Mouse (Mus musculus): Measurements from ENCODE around the gene Agtpbp1. TPM values are rescaled to one million over a fixed set of nuclear protein-coding genes. Genes with fewer than 3 reads are reported as not detected.

The Agtpbp1 gene
- polyA plus RNA-seq, 1 experiment from 2014 or later, result 17.8 TPM

GRCm38 (mm10) chr13:59558776-59559175, 26.3 kb downstream of the Agtpbp1 start:
- Histone ChIP-seq H3K4me3 (ENCODE audit: low read length) (no peak overlapping the region), H3K9ac (ENCODE audit: low read length) (no peak overlapping the region), H3K4me1 (replicated peaks; ENCODE audit: control insufficient read depth, insufficient read depth, low read length) (peaks cover 15% of the 10 kb centered on the region), H3K27me3 (ENCODE audit: control insufficient read depth, insufficient read depth, low read depth, low read length) (no peaks in the 10 kb centered on the region), H3K36me3 (ENCODE audit: control insufficient read depth, insufficient read depth, low read length) (no peaks in the 10 kb centered on the region), H3K4me2 (ENCODE audit: low read depth, low read length) (no peak overlapping the region), H3K27ac (ENCODE audit: low read length) (no peak overlapping the region), H3K9me3 (ENCODE audit: control insufficient read depth, low read length) (no peaks in the 10 kb centered on the region)
- 88% methylated on average over 5 of the region's 5 CpGs for WGBS
- no peak for ATAC-seq (ENCODE audit: low read depth)

GRCm38 (mm10) chr13:59557185-59557985, 27.6 kb downstream of the Agtpbp1 start:
- H3K9ac ChIP-seq (ENCODE audit: low read length), result peak overlapping the region; percentile 81
- no peaks in the 10 kb centered on the region for H3K9me3 ChIP-seq (ENCODE audit: control insufficient read depth, low read length)
- H3K27ac ChIP-seq (ENCODE audit: low read length), result peak overlapping the region; percentile 70
- no peaks in the 10 kb centered on the region for H3K36me3 ChIP-seq (ENCODE audit: control insufficient read depth, insufficient read depth, low read length)
- peak; percentile 93 for ATAC-seq (ENCODE audit: low read depth)
- H3K27me3 ChIP-seq (ENCODE audit: control insufficient read depth, insufficient read depth, low read depth, low read length), result no peaks in the 10 kb centered on the region
- peak overlapping the region; percentile 81 for H3K4me3 ChIP-seq (ENCODE audit: low read length)
- H3K4me1 ChIP-seq (replicated peaks; ENCODE audit: control insufficient read depth, insufficient read depth, low read length), result peaks cover 15% of the 10 kb centered on the region
- peak overlapping the region; percentile 94 for H3K4me2 ChIP-seq (ENCODE audit: low read depth, low read length)
- WGBS, result under 1% methylated on average over 18 of the region's 73 CpGs

- 1% methylated on average over 25 of the region's 45 CpGs for WGBS
- Histone ChIP-seq H3K4me3 (ENCODE audit: low read length) (peak overlapping the region; percentile 81), H3K27ac (ENCODE audit: low read length) (peak overlapping the region; percentile 70), H3K4me2 (ENCODE audit: low read depth, low read length) (peak overlapping the region; percentile 94), H3K9ac (ENCODE audit: low read length) (peak overlapping the region; percentile 81), H3K4me1 (replicated peaks; ENCODE audit: control insufficient read depth, insufficient read depth, low read length) (peaks cover 15% of the 10 kb centered on the region), H3K9me3 (ENCODE audit: control insufficient read depth, low read length) (no peaks in the 10 kb centered on the region), H3K36me3 (ENCODE audit: control insufficient read depth, insufficient read depth, low read length) (no peaks in the 10 kb centered on the region), H3K27me3 (ENCODE audit: control insufficient read depth, insufficient read depth, low read depth, low read length) (no peaks in the 10 kb centered on the region)
- ATAC-seq (ENCODE audit: low read depth), result peak; percentile 81
Measured at GRCm38 (mm10) chr13:59556670-59557069, 28.4 kb downstream of the Agtpbp1 start.

GRCm38 (mm10) chr13:59555613-59556192, 29.3 kb downstream of the Agtpbp1 start:
- 0 out of 2 replicates have a peak overlapping the region, but pooled peaks have one; percentile 42 for H3K9ac ChIP-seq (ENCODE audit: low read length)
- H3K36me3 ChIP-seq (ENCODE audit: control insufficient read depth, insufficient read depth, low read length), result no peaks in the 10 kb centered on the region
- no peak overlapping the region for H3K27ac ChIP-seq (ENCODE audit: low read length)
- H3K27me3 ChIP-seq (ENCODE audit: control insufficient read depth, insufficient read depth, low read depth, low read length), result no peaks in the 10 kb centered on the region
- no peak for ATAC-seq (ENCODE audit: low read depth)
- peak overlapping the region; percentile 81 for H3K4me3 ChIP-seq (ENCODE audit: low read length)
- H3K9me3 ChIP-seq (ENCODE audit: control insufficient read depth, low read length), result no peaks in the 10 kb centered on the region
- peaks cover 15% of the 10 kb centered on the region for H3K4me1 ChIP-seq (replicated peaks; ENCODE audit: control insufficient read depth, insufficient read depth, low read length)
- 59% methylated on average over 8 of the region's 8 CpGs for WGBS
- H3K4me2 ChIP-seq (ENCODE audit: low read depth, low read length), result peak overlapping the region; percentile 94

GRCm38 (mm10) chr13:59554772-59555505, 30.1 kb downstream of the Agtpbp1 start:
- Histone ChIP-seq H3K4me3 (ENCODE audit: low read length) (peak overlapping the region; percentile 81), H3K36me3 (ENCODE audit: control insufficient read depth, insufficient read depth, low read length) (no peaks in the 10 kb centered on the region), H3K9ac (ENCODE audit: low read length) (peak overlapping the region; percentile 42; the same call in 1 of the 2 replicates), H3K4me2 (ENCODE audit: low read depth, low read length) (peak overlapping the region; percentile 94), H3K27ac (ENCODE audit: low read length) (no peak overlapping the region), H3K27me3 (ENCODE audit: control insufficient read depth, insufficient read depth, low read depth, low read length) (no peaks in the 10 kb centered on the region), H3K9me3 (ENCODE audit: control insufficient read depth, low read length) (no peaks in the 10 kb centered on the region), H3K4me1 (replicated peaks; ENCODE audit: control insufficient read depth, insufficient read depth, low read length) (peaks cover 15% of the 10 kb centered on the region)
- WGBS, result 53% methylated on average over 17 of the region's 17 CpGs
- ATAC-seq (ENCODE audit: low read depth), result no peak

- no peak overlapping the region for H3K4me2 ChIP-seq (ENCODE audit: low read depth, low read length)
Measured at GRCm38 (mm10) chr13:59552751-59553150, 32.3 kb downstream of the Agtpbp1 start.

GRCm38 (mm10) chr13:59552286-59552685, 32.7 kb downstream of the Agtpbp1 start:
- Histone ChIP-seq H3K27me3 (ENCODE audit: control insufficient read depth, insufficient read depth, low read depth, low read length) (no peaks in the 10 kb centered on the region), H3K9ac (ENCODE audit: low read length) (no peak overlapping the region), H3K36me3 (ENCODE audit: control insufficient read depth, insufficient read depth, low read length) (no peaks in the 10 kb centered on the region), H3K4me2 (ENCODE audit: low read depth, low read length) (no peak overlapping the region), H3K9me3 (ENCODE audit: control insufficient read depth, low read length) (no peaks in the 10 kb centered on the region), H3K4me1 (replicated peaks; ENCODE audit: control insufficient read depth, insufficient read depth, low read length) (peaks cover 21% of the 10 kb centered on the region), H3K27ac (ENCODE audit: low read length) (no peak overlapping the region), H3K4me3 (ENCODE audit: low read length) (no peak overlapping the region)
- 82% methylated on average over 5 of the region's 5 CpGs for WGBS
- ATAC-seq (ENCODE audit: low read depth), result no peak

More at GRCm38 (mm10) chr13:59552751-59553150, 32.3 kb downstream of the Agtpbp1 start:
- Histone ChIP-seq H3K27me3 (ENCODE audit: control insufficient read depth, insufficient read depth, low read depth, low read length) (no peaks in the 10 kb centered on the region), H3K27ac (ENCODE audit: low read length) (no peak overlapping the region), H3K4me3 (ENCODE audit: low read length) (no peak overlapping the region), H3K4me1 (replicated peaks; ENCODE audit: control insufficient read depth, insufficient read depth, low read length) (peaks cover 20% of the 10 kb centered on the region), H3K36me3 (ENCODE audit: control insufficient read depth, insufficient read depth, low read length) (no peaks in the 10 kb centered on the region), H3K9ac (ENCODE audit: low read length) (no peak overlapping the region), H3K9me3 (ENCODE audit: control insufficient read depth, low read length) (no peaks in the 10 kb centered on the region)
- WGBS, result 64% methylated on average over 2 of the region's 2 CpGs
- no peak for ATAC-seq (ENCODE audit: low read depth)

GRCm38 (mm10) chr13:59549318-59549798, 35.7 kb downstream of the Agtpbp1 start:
- no peaks in the 10 kb centered on the region for H3K9me3 ChIP-seq (ENCODE audit: control insufficient read depth, low read length)
- ATAC-seq (ENCODE audit: low read depth), result no peak
- WGBS, result 24% methylated on average over 1 of the region's 1 CpGs
- H3K27me3 ChIP-seq (ENCODE audit: control insufficient read depth, insufficient read depth, low read depth, low read length), result no peaks in the 10 kb centered on the region
- H3K9ac ChIP-seq (ENCODE audit: low read length), result no peak overlapping the region
- peaks cover 16% of the 10 kb centered on the region; the same call in 1 of the 2 replicates for H3K4me1 ChIP-seq (replicated peaks; ENCODE audit: control insufficient read depth, insufficient read depth, low read length)
- H3K36me3 ChIP-seq (ENCODE audit: control insufficient read depth, insufficient read depth, low read length), result no peaks in the 10 kb centered on the region
- no peak overlapping the region for H3K27ac ChIP-seq (ENCODE audit: low read length)
- H3K4me3 ChIP-seq (ENCODE audit: low read length), result no peak overlapping the region
- no peak overlapping the region for H3K4me2 ChIP-seq (ENCODE audit: low read depth, low read length)

- Histone ChIP-seq H3K9ac (ENCODE audit: low read length) (no peak overlapping the region), H3K9me3 (ENCODE audit: control insufficient read depth, low read length) (no peaks in the 10 kb centered on the region), H3K27me3 (ENCODE audit: control insufficient read depth, insufficient read depth, low read depth, low read length) (no peaks in the 10 kb centered on the region), H3K27ac (ENCODE audit: low read length) (peak overlapping the region; percentile 68), H3K4me3 (ENCODE audit: low read length) (no peak overlapping the region), H3K4me2 (ENCODE audit: low read depth, low read length) (no peak overlapping the region), H3K4me1 (replicated peaks; ENCODE audit: control insufficient read depth, insufficient read depth, low read length) (peaks cover 16% of the 10 kb centered on the region; the same call in 1 of the 2 replicates), H3K36me3 (ENCODE audit: control insufficient read depth, insufficient read depth, low read length) (no peaks in the 10 kb centered on the region)
- 47% methylated on average over 4 of the region's 4 CpGs for WGBS
- peak; percentile 91 for ATAC-seq (ENCODE audit: low read depth)
Measured at GRCm38 (mm10) chr13:59547716-59548115, 37.3 kb downstream of the Agtpbp1 start.

Data from lung, embryonic 16.5 days (tissue).